In genomic region chr10:126978277-126978994, GRCm38 (mm10) we compare ENCODE assay signal across 7 mouse cellular contexts. TPM values are rescaled to one million over a fixed set of nuclear protein-coding genes. Genes with fewer than 3 reads are reported as not detected.
A peak's percentile ranks its signal among the peaks of the same experiment; 100 is the strongest.
DNase-seq lines count a peak whose midpoint lies in the region; ATAC-seq lines count a peak whose summit lies in the region.

TSS of gene Ctdsp2 (plus strand) at chr10:126978717.

- H3K4me1 ChIP-seq in embryonic facial prominence, embryonic 12.5 days, result peaks cover 35% of the 10 kb centered on the region
- H3K4me1 ChIP-seq in limb, embryonic 11.5 days (ENCODE audit: control insufficient read depth, insufficient read depth, low read length), result peaks cover 34% of the 10 kb centered on the region
- peaks cover 35% of the 10 kb centered on the region for H3K4me1 ChIP-seq in midbrain, embryonic 14.5 days (ENCODE audit: control insufficient read depth, insufficient read depth, low read length)

- under 1% methylated on average over 55 of the region's 56 CpGs for WGBS in embryonic facial prominence, embryonic 12.5 days
- under 1% methylated on average over 50 of the region's 56 CpGs for WGBS in limb, embryonic 11.5 days
- under 1% methylated on average over 53 of the region's 56 CpGs for WGBS in midbrain, embryonic 14.5 days

- H3K36me3 ChIP-seq in embryonic facial prominence, embryonic 12.5 days, result 0 out of 2 replicates have a peak, but pooled peaks cover 3% of the 10 kb centered on the region
- H3K36me3 ChIP-seq in limb, embryonic 11.5 days (ENCODE audit: control insufficient read depth, insufficient read depth, low read length), result no peaks in the 10 kb centered on the region
- no peaks in the 10 kb centered on the region for H3K36me3 ChIP-seq in midbrain, embryonic 14.5 days (ENCODE audit: control insufficient read depth, insufficient read depth, low read length)

- no peaks in the 10 kb centered on the region for H3K9me3 ChIP-seq in embryonic facial prominence, embryonic 12.5 days
- no peaks in the 10 kb centered on the region for H3K9me3 ChIP-seq in limb, embryonic 11.5 days (ENCODE audit: control insufficient read depth, low read length)
- H3K9me3 ChIP-seq in midbrain, embryonic 14.5 days (ENCODE audit: control insufficient read depth, low read length), result no peaks in the 10 kb centered on the region

- peak; percentile 100 for DNase-seq in adrenal gland, postnatal 25 days
- peak; percentile 100 for DNase-seq in heart, adult 11 months
- peak; percentile 100 for DNase-seq in kidney, adult 18-20 months
- peak; percentile 100 for DNase-seq in limb, embryonic 11.5 days (ENCODE audit: low spot score)
- peak; percentile 99 for DNase-seq in midbrain, embryonic 14.5 days
- DNase-seq in spleen, adult 18-20 months, result peak; percentile 97 to 99

- peak within 1 kb of the TSS; percentile 98 for H3K4me2 ChIP-seq in embryonic facial prominence, embryonic 12.5 days (replicated peaks)
- peak within 1 kb of the TSS; percentile 84 for H3K4me2 ChIP-seq in limb, embryonic 11.5 days (ENCODE audit: low read depth, severe bottlenecking)
- peak within 1 kb of the TSS; percentile 89 for H3K4me2 ChIP-seq in midbrain, embryonic 14.5 days (ENCODE audit: low read length)

- H3K27me3 ChIP-seq in embryonic facial prominence, embryonic 12.5 days, result no peaks in the 10 kb centered on the region
- H3K27me3 ChIP-seq in limb, embryonic 11.5 days (ENCODE audit: control insufficient read depth, insufficient read depth, low read length), result no peaks in the 10 kb centered on the region
- H3K27me3 ChIP-seq in midbrain, embryonic 14.5 days (ENCODE audit: control insufficient read depth, insufficient read depth, low read length), result no peaks in the 10 kb centered on the region; the same call in 1 of the 2 replicates

- H3K4me3 ChIP-seq in embryonic facial prominence, embryonic 12.5 days, result peak within 1 kb of the TSS; percentile 100
- peak within 1 kb of the TSS; percentile 100 for H3K4me3 ChIP-seq in limb, embryonic 11.5 days (ENCODE audit: low read depth, low read length)
- peak within 1 kb of the TSS; percentile 95 for H3K4me3 ChIP-seq in midbrain, embryonic 14.5 days (replicated peaks; ENCODE audit: low read depth, low read length)

- peak within 1 kb of the TSS; percentile 99 for H3K27ac ChIP-seq in embryonic facial prominence, embryonic 12.5 days
- H3K27ac ChIP-seq in limb, embryonic 11.5 days (replicated peaks; ENCODE audit: low read depth, low read length), result peak within 1 kb of the TSS; percentile 99
- peak within 1 kb of the TSS; percentile 99 for H3K27ac ChIP-seq in midbrain, embryonic 14.5 days (replicated peaks; ENCODE audit: low read depth, low read length)

- ATAC-seq in embryonic facial prominence, embryonic 12.5 days (ENCODE audit: insufficient number of reproducible peaks, insufficient read depth, low FRiP score, low TSS enrichment), result peak; percentile 91
- ATAC-seq in limb, embryonic 11.5 days (ENCODE audit: insufficient number of reproducible peaks, low FRiP score, low TSS enrichment, low read depth), result peak; percentile 91
- ATAC-seq in midbrain, embryonic 14.5 days (ENCODE audit: low FRiP score, low TSS enrichment), result peak; percentile 93

- H3K9ac ChIP-seq in embryonic facial prominence, embryonic 12.5 days, result peak within 1 kb of the TSS; percentile 99
- peak within 1 kb of the TSS; percentile 95 for H3K9ac ChIP-seq in limb, embryonic 11.5 days (ENCODE audit: low read length)
- peak within 1 kb of the TSS; percentile 82 for H3K9ac ChIP-seq in midbrain, embryonic 14.5 days (replicated peaks; ENCODE audit: low read length)

RNA-seq across cellular contexts. Expression of gene Ctdsp2, which starts in this region (rescaled TPM):
- total RNA-seq in adrenal gland, postnatal 25 days (2021), result 125 and 197 TPM in 2 replicates
- polyA plus RNA-seq in embryonic facial prominence, embryonic 12.5 days (2016; fragmentation: Nextera tagmentation; extraction: Ambion mirVana), result 85.1 and 91.0 TPM in 2 replicates
- polyA plus RNA-seq in limb, embryonic 11.5 days (2014; fragmentation: Nextera tagmentation; extraction: Ambion mirVana), result 77.3 and 84.9 TPM in 2 replicates
- polyA plus RNA-seq in midbrain, embryonic 14.5 days (2014; fragmentation: Nextera tagmentation; extraction: Ambion mirVana), result 19.1 and 26.2 TPM in 2 replicates

Comparison
In these comparisons a context has a peak if more than half of its experiments do, and no peak if none do; other contexts are left out.
1. Peak in every context shown above with its lines: DNase-seq, ATAC-seq, H3K4me3 ChIP-seq and H3K27ac ChIP-seq.